Mouse (Mus musculus): Measurements from ENCODE around the gene C6. TPM values are rescaled to one million over a fixed set of nuclear protein-coding genes. Genes with fewer than 3 reads are reported as not detected.

C6 gene
- polyA plus RNA-seq (2015; fragmentation: Nextera tagmentation; extraction: Ambion mirVana): 0.19 TPM in 1 of 2 replicates, not detected in the other

DNA sequence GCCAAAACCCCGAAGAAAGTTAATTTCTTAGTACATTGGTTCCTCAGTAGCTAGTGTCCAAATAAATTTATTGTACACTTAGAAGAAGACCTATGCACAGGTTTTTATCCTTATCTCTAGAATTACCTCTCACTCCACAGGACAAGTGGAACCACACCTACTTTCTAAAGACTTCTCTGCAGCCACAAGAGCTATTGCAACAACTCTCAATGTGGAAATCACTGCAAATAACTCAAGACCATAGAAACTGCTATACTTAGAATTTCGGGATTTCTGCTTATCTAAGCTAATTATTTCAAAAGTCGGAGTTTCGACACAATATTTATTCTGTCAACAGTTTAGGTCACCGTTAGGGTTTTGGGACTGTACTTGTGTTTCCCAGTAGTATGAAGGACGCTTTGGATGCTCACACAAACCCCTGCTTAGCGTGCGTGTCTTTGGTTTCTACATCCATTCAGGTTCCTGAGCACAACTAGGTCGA lies at the start of gene C6:
C6 (plus strand) TSS at position 346 of the 481 bp plus-strand sequence.
- Histone ChIP-seq H3K4me3 (no peak within 1 kb of the TSS), H3K9me3 (no peaks in the 10 kb centered on the region), H3K27ac (no peak within 1 kb of the TSS), H3K4me1 (no peaks in the 10 kb centered on the region), H3K27me3 (no peaks in the 10 kb centered on the region), H3K9ac (no peak within 1 kb of the TSS), H3K36me3 (no peaks in the 10 kb centered on the region), H3K4me2 (no peak within 1 kb of the TSS)
- no peak for ATAC-seq (ENCODE audit: insufficient number of reproducible peaks, insufficient read depth, low FRiP score, low TSS enrichment, low read depth)
- 89% methylated on average over 9 of the region's 9 CpGs for WGBS

DNA sequence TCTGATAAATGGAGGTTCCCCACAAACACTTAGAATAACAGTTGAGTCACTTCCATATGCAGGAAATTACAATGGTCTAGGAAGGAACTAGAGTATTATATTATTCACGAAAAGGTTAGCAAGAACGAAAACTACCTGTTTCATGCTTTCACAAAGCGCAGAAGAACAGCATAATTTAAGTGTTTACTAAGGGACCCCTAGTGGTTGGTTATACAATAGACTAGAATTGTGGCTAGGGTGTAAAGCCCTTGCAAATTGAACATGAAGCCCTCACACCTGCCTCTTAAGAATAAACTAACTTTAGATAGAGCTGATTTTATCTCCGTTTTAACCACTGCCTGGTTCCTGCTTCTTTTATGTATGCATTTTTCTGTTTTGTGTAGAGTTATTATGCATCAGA lies 29.4 kb upstream of the C6 start:
- Histone ChIP-seq H3K4me3 (no peak overlapping the region), H3K4me1 (no peaks in the 10 kb centered on the region), H3K9me3 (0 out of 2 replicates have a peak, but pooled peaks cover 15% of the 10 kb centered on the region), H3K9ac (no peak overlapping the region), H3K4me2 (no peak overlapping the region), H3K27me3 (no peaks in the 10 kb centered on the region), H3K36me3 (no peaks in the 10 kb centered on the region), H3K27ac (no peak overlapping the region)
- WGBS: 84% methylated on average over 4 of the region's 4 CpGs
- ATAC-seq (ENCODE audit: insufficient number of reproducible peaks, insufficient read depth, low FRiP score, low TSS enrichment, low read depth): no peak

DNA sequence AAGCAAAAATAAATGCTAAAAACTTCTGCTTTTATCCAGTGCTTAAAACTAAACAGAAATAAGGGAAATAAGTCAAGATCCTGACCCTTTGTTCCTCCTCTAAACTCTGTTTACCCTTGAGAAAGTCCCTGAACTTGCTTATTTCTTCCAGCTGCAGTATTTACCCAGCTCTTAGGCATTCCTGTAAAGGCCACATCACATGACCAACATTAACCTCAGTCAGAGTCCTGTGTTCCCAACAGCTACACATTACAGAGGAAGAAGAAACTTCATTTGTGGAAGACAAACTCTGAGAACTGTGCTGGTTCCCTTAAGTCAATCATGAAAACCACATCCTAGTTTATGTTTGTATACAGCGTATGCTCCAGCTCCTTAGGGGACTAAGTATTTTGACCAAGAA lies 7.2 kb downstream of the C6 start:
- Histone ChIP-seq H3K4me2 (no peak overlapping the region), H3K4me1 (no peaks in the 10 kb centered on the region), H3K27ac (no peak overlapping the region), H3K9ac (no peak overlapping the region), H3K36me3 (no peaks in the 10 kb centered on the region), H3K9me3 (no peaks in the 10 kb centered on the region), H3K27me3 (no peaks in the 10 kb centered on the region), H3K4me3 (no peak overlapping the region)
- ATAC-seq (ENCODE audit: insufficient number of reproducible peaks, insufficient read depth, low FRiP score, low TSS enrichment, low read depth): no peak
- 43% methylated on average over 1 of the region's 1 CpGs for WGBS

DNA sequence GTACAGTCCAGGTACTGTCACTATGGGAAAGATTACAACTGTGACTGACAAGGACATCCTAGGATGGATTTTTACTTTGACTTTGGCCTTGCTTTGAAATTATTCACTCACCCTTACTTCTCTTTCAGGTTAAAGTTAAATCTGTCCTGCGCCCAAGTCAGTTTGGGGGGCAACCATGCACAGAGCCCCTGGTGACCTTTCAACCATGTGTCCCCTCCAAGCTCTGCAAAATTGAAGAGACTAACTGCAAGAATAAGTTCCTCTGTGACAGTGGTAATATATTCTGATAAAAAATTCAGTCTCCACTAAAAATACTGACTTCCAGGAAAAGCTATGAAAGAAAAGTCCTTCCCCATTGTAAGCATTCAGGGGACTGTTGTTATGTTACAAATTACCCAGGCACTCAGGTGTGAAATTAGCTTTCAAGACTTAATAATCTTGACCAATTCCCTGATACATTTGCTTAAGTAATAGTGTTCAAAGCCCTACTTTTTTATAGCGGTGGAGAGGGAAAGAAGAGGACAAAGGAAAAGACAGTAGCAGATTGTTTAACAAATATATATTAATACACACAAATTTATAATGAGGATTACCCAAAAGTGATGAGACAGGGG lies 8.1 kb downstream of the C6 start:
- no peaks in the 10 kb centered on the region for H3K4me1 ChIP-seq
- no peak for ATAC-seq (ENCODE audit: insufficient number of reproducible peaks, insufficient read depth, low FRiP score, low TSS enrichment, low read depth)

DNA sequence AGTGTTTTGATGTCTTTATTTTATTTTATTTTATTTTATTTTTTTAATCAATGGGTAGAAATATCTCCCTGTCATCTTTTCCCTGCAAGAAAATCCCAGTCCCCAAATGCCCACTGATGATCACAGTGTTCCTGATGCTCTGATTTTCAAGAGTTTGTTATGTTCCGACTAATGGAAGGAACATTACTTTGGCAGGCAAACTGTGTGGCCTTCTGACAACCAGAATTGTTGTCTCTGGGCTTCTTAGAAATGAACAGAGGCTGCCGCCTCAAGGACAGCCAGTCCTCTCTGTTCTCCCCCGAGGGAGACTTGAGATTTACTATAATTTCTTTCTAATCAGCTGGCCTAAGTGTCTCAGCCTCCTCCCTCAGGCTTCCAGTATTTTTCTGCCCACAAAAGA lies 20.7 kb downstream of the C6 start:
- 76% methylated on average over 3 of the region's 3 CpGs for WGBS
- no peak overlapping the region for H3K27ac ChIP-seq

More for the DNA sequence above, 8.1 kb downstream of the C6 start:
- Histone ChIP-seq H3K27ac (no peak overlapping the region), H3K9me3 (no peaks in the 10 kb centered on the region), H3K9ac (no peak overlapping the region), H3K4me3 (no peak overlapping the region), H3K27me3 (no peaks in the 10 kb centered on the region), H3K36me3 (no peaks in the 10 kb centered on the region), H3K4me2 (no peak overlapping the region)
- 84% methylated on average over 2 of the region's 2 CpGs for WGBS

DNA sequence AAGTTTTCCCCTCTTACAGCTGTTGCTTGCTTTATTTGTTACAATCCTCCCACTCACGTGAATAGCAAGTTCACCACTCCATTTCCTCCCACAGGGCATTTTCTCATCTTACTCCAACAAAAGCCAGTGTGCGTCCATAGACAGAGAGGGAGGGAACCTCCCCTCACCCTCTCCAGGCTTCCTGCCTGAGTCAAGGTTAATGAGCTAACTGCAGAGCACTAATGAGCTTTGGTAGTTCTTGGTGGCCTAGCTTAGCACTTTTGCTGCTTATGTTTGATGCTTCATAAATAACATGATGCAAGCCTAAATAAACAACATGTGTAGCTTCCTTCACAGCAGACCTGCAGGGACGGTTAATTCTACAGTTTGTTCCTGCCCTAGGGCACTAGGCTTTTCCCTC lies 63.4 kb downstream of the C6 start:
- no peaks in the 10 kb centered on the region for H3K27me3 ChIP-seq
- H3K9ac ChIP-seq: no peak overlapping the region
- H3K4me2 ChIP-seq: no peak overlapping the region
- no peak for ATAC-seq (ENCODE audit: insufficient number of reproducible peaks, insufficient read depth, low FRiP score, low TSS enrichment, low read depth)
- 13% methylated on average over 3 of the region's 3 CpGs for WGBS
- H3K27ac ChIP-seq: no peak overlapping the region
- H3K36me3 ChIP-seq: no peaks in the 10 kb centered on the region
- H3K9me3 ChIP-seq: no peaks in the 10 kb centered on the region
- H3K4me3 ChIP-seq: no peak overlapping the region
- peaks cover 8% of the 10 kb centered on the region; the same call in 1 of the 2 replicates for H3K4me1 ChIP-seq

More for the DNA sequence above, 20.7 kb downstream of the C6 start:
- Histone ChIP-seq H3K27me3 (no peaks in the 10 kb centered on the region), H3K4me3 (no peak overlapping the region), H3K4me2 (no peak overlapping the region), H3K9me3 (no peaks in the 10 kb centered on the region), H3K36me3 (no peaks in the 10 kb centered on the region), H3K4me1 (no peaks in the 10 kb centered on the region), H3K9ac (no peak overlapping the region)
- no peak for ATAC-seq (ENCODE audit: insufficient number of reproducible peaks, insufficient read depth, low FRiP score, low TSS enrichment, low read depth)

DNA sequence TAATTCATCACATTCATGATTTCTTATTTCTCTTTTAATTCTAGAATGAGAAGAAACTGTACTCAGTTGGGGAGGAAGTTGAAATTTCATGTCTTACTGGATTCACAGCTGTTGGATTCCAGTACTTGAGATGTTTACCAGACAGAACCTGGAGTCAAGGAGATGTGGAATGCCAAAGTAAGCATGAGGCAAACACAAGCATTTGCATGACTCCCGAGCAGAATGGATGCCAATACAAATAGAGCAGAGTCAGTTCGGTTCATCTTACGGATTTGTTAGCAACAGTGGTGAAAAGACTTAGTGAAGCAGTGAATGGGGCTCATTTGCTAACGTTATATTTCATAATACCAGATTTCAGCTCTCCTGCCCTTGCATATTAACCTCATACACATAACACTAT lies 69.9 kb downstream of the C6 start:
- no peaks in the 10 kb centered on the region for H3K36me3 ChIP-seq
- no peak overlapping the region for H3K27ac ChIP-seq
- H3K4me3 ChIP-seq: no peak overlapping the region
- no peak overlapping the region for H3K9ac ChIP-seq
- no peak overlapping the region for H3K4me2 ChIP-seq
- H3K27me3 ChIP-seq: no peaks in the 10 kb centered on the region
- H3K9me3 ChIP-seq: no peaks in the 10 kb centered on the region
- 70% methylated on average over 4 of the region's 4 CpGs for WGBS
- no peaks in the 10 kb centered on the region for H3K4me1 ChIP-seq
- ATAC-seq (ENCODE audit: insufficient number of reproducible peaks, insufficient read depth, low FRiP score, low TSS enrichment, low read depth): no peak

DNA sequence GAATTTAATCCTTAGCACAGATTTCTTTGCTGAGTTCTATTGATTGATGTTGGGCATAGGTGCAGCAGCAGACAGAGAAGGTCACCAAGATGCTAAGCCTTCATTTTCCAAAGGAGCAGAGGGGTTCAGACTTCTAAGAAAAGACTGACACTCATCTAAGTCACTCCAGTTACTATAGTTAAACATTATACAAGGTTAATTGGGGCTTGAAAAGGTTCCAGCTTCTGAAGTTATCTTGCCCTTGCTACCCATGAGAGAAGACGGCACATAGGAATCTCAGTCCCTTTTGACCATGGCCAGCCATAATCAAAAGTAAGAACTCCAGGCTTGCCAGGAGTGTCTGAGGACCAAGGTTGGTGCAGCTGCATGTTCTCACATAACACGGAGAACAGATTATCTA lies 77.3 kb downstream of the C6 start:
- Histone ChIP-seq H3K9me3 (no peaks in the 10 kb centered on the region), H3K4me2 (no peak overlapping the region), H3K9ac (no peak overlapping the region), H3K4me1 (no peaks in the 10 kb centered on the region), H3K4me3 (no peak overlapping the region), H3K36me3 (no peaks in the 10 kb centered on the region), H3K27me3 (no peaks in the 10 kb centered on the region), H3K27ac (no peak overlapping the region)
- ATAC-seq (ENCODE audit: insufficient number of reproducible peaks, insufficient read depth, low FRiP score, low TSS enrichment, low read depth): no peak
- 79% methylated on average over 2 of the region's 2 CpGs for WGBS

DNA sequence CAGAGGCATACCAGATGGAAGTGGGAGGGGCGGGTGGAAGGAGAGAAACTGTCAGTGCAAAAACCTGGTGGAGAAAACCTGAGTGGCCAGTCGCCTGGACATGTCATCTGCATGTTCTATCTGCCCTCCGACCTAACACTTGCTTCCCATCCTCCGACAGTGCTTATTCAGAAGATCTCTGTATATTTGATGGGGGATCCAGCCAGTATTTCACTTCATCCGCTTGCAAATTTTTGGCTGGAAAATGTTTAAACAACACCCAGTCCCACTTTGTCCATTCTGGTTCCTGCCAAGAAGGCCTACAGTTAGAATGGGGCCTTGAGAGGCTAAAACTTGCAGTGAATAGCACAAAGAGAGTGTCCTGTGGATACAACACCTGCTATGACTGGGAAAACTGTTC lies 81.2 kb downstream of the C6 start:
- Histone ChIP-seq H3K4me1 (no peaks in the 10 kb centered on the region), H3K4me2 (no peak overlapping the region), H3K4me3 (no peak overlapping the region), H3K27me3 (no peaks in the 10 kb centered on the region), H3K27ac (no peak overlapping the region), H3K36me3 (no peaks in the 10 kb centered on the region), H3K9me3 (no peaks in the 10 kb centered on the region), H3K9ac (no peak overlapping the region)
- ATAC-seq (ENCODE audit: insufficient number of reproducible peaks, insufficient read depth, low FRiP score, low TSS enrichment, low read depth): no peak
- 86% methylated on average over 5 of the region's 5 CpGs for WGBS

DNA sequence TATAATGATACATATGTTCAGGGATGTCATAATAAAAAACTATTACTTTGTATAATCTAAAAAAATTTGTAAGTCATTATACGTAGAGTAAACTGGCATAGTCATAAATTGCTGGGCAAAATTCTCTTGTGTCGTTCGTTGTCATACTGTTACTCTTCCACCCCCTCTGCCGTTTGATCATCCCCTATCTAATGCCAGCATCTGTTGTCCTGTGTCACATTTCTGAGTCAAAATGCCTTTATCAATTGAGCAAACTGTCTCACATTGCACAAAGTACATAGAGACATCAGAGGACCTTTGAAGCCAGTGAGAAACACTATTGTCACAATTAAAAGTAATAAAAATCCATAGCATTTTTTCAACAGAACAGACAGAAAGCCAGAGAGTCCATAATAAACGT lies 88.0 kb downstream of the C6 start:
- Histone ChIP-seq H3K9me3 (no peaks in the 10 kb centered on the region), H3K27me3 (no peaks in the 10 kb centered on the region), H3K4me3 (no peak overlapping the region), H3K4me1 (no peaks in the 10 kb centered on the region), H3K27ac (no peak overlapping the region), H3K9ac (no peak overlapping the region), H3K36me3 (no peaks in the 10 kb centered on the region), H3K4me2 (no peak overlapping the region)
- ATAC-seq (ENCODE audit: insufficient number of reproducible peaks, insufficient read depth, low FRiP score, low TSS enrichment, low read depth): no peak
- WGBS: 87% methylated on average over 5 of the region's 5 CpGs

DNA sequence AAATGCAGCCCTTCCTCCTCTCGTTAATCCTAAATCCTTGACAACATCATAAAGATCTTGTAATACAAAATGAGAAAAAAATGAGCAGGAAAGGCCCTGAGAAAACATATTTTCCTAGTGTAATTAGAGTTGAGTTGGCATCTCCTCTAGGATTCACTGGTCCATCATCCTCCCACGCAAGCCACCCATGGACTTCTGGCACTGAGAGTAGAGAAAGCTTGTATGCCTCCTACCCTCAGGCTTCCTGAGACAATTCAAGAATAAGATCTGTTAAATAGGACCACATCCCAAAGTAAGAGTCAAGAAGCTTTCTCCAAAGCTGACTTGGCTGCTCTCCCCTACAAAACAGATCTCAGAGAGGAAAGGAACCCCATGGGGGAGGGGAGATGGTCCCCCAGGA lies 88.7 kb downstream of the C6 start:
- Histone ChIP-seq H3K27me3 (no peaks in the 10 kb centered on the region), H3K4me1 (no peaks in the 10 kb centered on the region), H3K9me3 (no peaks in the 10 kb centered on the region), H3K27ac (no peak overlapping the region), H3K4me3 (no peak overlapping the region), H3K4me2 (no peak overlapping the region), H3K36me3 (no peaks in the 10 kb centered on the region), H3K9ac (no peak overlapping the region)
- WGBS: 81% methylated on average over 2 of the region's 2 CpGs
- ATAC-seq (ENCODE audit: insufficient number of reproducible peaks, insufficient read depth, low FRiP score, low TSS enrichment, low read depth): no peak

DNA sequence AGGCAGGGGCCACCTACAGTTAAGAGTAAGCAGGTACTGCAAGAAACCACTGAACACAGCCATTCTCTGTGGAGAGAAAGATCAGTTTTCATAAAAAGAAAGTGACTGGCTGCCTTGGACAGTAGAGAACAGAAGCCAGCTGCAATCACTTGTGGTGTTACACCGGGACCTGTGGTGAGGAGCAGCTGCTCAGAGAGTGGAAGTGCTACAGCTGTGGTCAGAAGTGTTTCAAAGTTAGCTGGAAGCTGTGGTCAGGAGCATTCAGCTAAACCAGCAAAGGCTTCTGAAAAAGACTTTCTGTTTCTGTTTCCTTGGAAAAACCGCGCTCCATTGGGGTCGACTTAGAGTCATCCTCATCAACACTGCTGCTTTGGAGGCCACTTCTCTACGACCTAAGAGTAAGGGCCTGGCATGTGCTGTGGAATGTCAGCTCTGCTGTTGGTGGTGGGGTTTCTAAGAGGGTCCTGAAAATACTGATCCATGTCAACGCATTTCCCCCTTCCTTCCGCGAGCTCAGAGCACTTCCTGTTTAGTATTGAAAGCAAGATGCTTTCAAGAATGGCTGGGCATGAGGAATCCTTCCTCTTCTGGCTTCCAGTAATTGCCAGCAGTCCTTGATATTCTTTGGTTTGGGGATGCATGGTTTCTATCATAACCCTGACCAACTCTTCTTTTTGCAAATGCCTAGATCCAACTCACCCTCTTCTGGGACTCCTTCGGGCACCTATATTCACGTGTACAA lies 89.9 kb downstream of the C6 start:
- Histone ChIP-seq H3K27ac (0 out of 2 replicates have a peak overlapping the region, but pooled peaks have one; percentile 28), H3K9ac (no peak overlapping the region), H3K36me3 (no peaks in the 10 kb centered on the region), H3K4me3 (no peak overlapping the region), H3K4me1 (no peaks in the 10 kb centered on the region), H3K4me2 (no peak overlapping the region; the same call in 1 of the 2 replicates), H3K9me3 (no peaks in the 10 kb centered on the region), H3K27me3 (no peaks in the 10 kb centered on the region)
- 82% methylated on average over 10 of the region's 10 CpGs for WGBS
- no peak for ATAC-seq (ENCODE audit: insufficient number of reproducible peaks, insufficient read depth, low FRiP score, low TSS enrichment, low read depth)

All from embryonic facial prominence, embryonic 13.5 days (tissue).